Comparison of ENCODE assay signal across 16 mouse cellular contexts in genomic region chr15:27508982-27509381, GRCm38 (mm10). TPM values are rescaled to one million over a fixed set of nuclear protein-coding genes. Genes with fewer than 3 reads are reported as not detected.
DNase-seq lines count a peak whose midpoint lies in the region; ATAC-seq and TF ChIP-seq lines count a peak whose summit lies in the region.
"Had no signal": no experiment of that assay in that cellular context is flagged by ENCODE, and none has a peak within 500 bp of the region (broad histone marks: within the 10 kb centered on the region; RNA-seq: fewer than 3 reads in every experiment).

No protein-coding gene starts in this region.

- H3K4me1 ChIP-seq in intestine, postnatal 0 days (replicated peaks; ENCODE audit: control insufficient read depth, insufficient read depth, low read length): peaks cover 11% of the 10 kb centered on the region
- peaks cover 5% of the 10 kb centered on the region for H3K4me1 ChIP-seq in kidney, embryonic 16.5 days (ENCODE audit: insufficient read depth, low read length)

- H3K4me3 ChIP-seq in intestine, postnatal 0 days (ENCODE audit: low read depth, low read length): no peak overlapping the region
- H3K4me3 ChIP-seq in kidney, embryonic 16.5 days (ENCODE audit: low read length): no peak overlapping the region
- H3K4me3 ChIP-seq: limb, embryonic 12.5 days; midbrain, embryonic 10.5 days; neural tube, embryonic 12.5 days had no signal

- H3K9me3 ChIP-seq in intestine, postnatal 0 days (ENCODE audit: control insufficient read depth): no peaks in the 10 kb centered on the region
- H3K9me3 ChIP-seq in kidney, embryonic 16.5 days (ENCODE audit: low read length): no peaks in the 10 kb centered on the region
- H3K9me3 ChIP-seq: limb, embryonic 12.5 days; midbrain, embryonic 10.5 days; neural tube, embryonic 12.5 days had no signal

- DNase-seq in heart, adult 11 months: peak; percentile 94
- DNase-seq in heart, postnatal 14 days: no peak
- DNase-seq in right cerebral cortex, adult 2 months (ENCODE audit: low spot score in 2 of 2): peak; percentile 67 to 78
- no peak for DNase-seq in right cerebral cortex, postnatal 25 days
- DNase-seq in spleen, postnatal 4 days (ENCODE audit: low spot score in 2 of 2): no peak
- no peak for DNase-seq in kidney, adult 9 months
- DNase-seq: adrenal gland, adult 8-10 months; B cell, adult 2 months; kidney, adult 8-10 months; lung, embryonic 14.5 days; thymus, adult 18-20 months had no signal

- peak overlapping the region; percentile 47; the same call in 1 of the 2 replicates for H3K27ac ChIP-seq in intestine, postnatal 0 days (ENCODE audit: low read depth, low read length)
- H3K27ac ChIP-seq in kidney, embryonic 16.5 days (ENCODE audit: low read length): no peak overlapping the region
- H3K27ac ChIP-seq: limb, embryonic 12.5 days; midbrain, embryonic 10.5 days; neural tube, embryonic 12.5 days had no signal

- intact Hi-C loops in heart, postnatal 14 days (cut with DNase I): no loop called here

- H3K27me3 ChIP-seq in intestine, postnatal 0 days (replicated peaks; ENCODE audit: control insufficient read depth, insufficient read depth, low read length): no peaks in the 10 kb centered on the region
- no peaks in the 10 kb centered on the region for H3K27me3 ChIP-seq in kidney, embryonic 16.5 days (ENCODE audit: insufficient read depth, low read length)
- H3K27me3 ChIP-seq: limb, embryonic 12.5 days; neural tube, embryonic 12.5 days had no signal

- no peak for ATAC-seq in intestine, postnatal 0 days
- no peak for ATAC-seq in kidney, embryonic 16.5 days (ENCODE audit: low FRiP score, low TSS enrichment)

- H3K4me2 ChIP-seq in intestine, postnatal 0 days (replicated peaks; ENCODE audit: low read depth): 0 out of 2 replicates have a peak overlapping the region, but pooled peaks have one; percentile 6
- H3K4me2 ChIP-seq in kidney, embryonic 16.5 days (replicated peaks; ENCODE audit: low read depth, low read length): no peak overlapping the region
- H3K4me2 ChIP-seq: limb, embryonic 12.5 days; lung, embryonic 14.5 days; neural tube, embryonic 12.5 days had no signal

- TF ChIP-seq CTCF in intestine, postnatal 0 days (IDR thresholded peaks at IDR 0.05; ENCODE audit: low read depth): no peak

- 83% methylated on average over 17 of the region's 17 CpGs for WGBS in intestine, postnatal 0 days
- WGBS in kidney, embryonic 16.5 days: 87% methylated on average over 17 of the region's 17 CpGs

- H3K36me3 ChIP-seq in intestine, postnatal 0 days (ENCODE audit: control insufficient read depth, insufficient read depth): no peaks in the 10 kb centered on the region
- H3K36me3 ChIP-seq in kidney, embryonic 16.5 days (ENCODE audit: insufficient read depth, low read length): no peaks in the 10 kb centered on the region
- H3K36me3 ChIP-seq: limb, embryonic 12.5 days; midbrain, embryonic 10.5 days; neural tube, embryonic 12.5 days had no signal

- H3K9ac ChIP-seq in intestine, postnatal 0 days (ENCODE audit: low read depth, low read length): no peak overlapping the region
- H3K9ac ChIP-seq in kidney, embryonic 16.5 days (replicated peaks; ENCODE audit: low read length): no peak overlapping the region
- H3K9ac ChIP-seq: limb, embryonic 12.5 days; lung, embryonic 14.5 days; neural tube, embryonic 12.5 days had no signal

RNA-seq across cellular contexts. Expression of gene Ank, which starts 42.5 kb away (rescaled TPM):
- 100 to 1,000 TPM; 176 to 186 TPM for total RNA-seq in heart, postnatal 14 days (2021)
- 20.9 and 24.0 TPM in 2 replicates for polyA plus RNA-seq in intestine, postnatal 0 days (2015; fragmentation: Nextera tagmentation; extraction: Ambion mirVana)
- polyA plus RNA-seq in kidney, embryonic 16.5 days (2015; fragmentation: Nextera tagmentation; extraction: Ambion mirVana): 6.3 and 7.2 TPM in 2 replicates

Comparison
In these comparisons a context has a peak if more than half of its experiments do, and no peak if none do; other contexts are left out.
1. DNase-seq: peak in heart, adult 11 months (single experiment) and right cerebral cortex, adult 2 months (2 of 2); none in heart, postnatal 14 days (0 of 2), right cerebral cortex, postnatal 25 days (single experiment), spleen, postnatal 4 days (0 of 2) and kidney, adult 9 months (single experiment).